Mouse (Mus musculus): Measurements from ENCODE around the gene Dlg2. TPM values are rescaled to one million over a fixed set of nuclear protein-coding genes. Genes with fewer than 3 reads are reported as not detected.

Gene Dlg2
- polyA plus RNA-seq, 1 experiment from 2014 or later: 0.51 TPM

DNA sequence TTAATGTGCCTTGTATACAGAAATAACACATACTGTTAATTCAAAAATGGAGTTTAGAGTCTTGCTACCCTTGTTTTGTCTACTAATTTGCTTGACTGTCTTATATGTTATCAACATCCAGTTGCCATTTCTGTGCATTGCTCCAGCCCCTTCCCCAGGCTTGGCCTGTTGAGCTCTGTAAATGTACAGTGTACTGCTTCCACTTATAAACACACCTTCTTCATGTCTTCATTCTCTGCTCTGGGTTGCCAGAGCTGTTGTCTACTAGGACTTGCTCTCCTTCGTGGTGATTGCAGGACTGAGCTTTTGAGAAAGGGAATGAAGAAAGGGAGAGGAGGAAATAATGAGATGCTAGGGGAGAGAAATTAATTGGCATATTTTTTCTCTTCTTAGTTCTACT, 227.5 kb downstream of the Dlg2 start:
- Histone ChIP-seq H3K27me3 (ENCODE audit: control insufficient read depth, insufficient read depth, low read depth, low read length) (no peaks in the 10 kb centered on the region), H3K36me3 (ENCODE audit: control insufficient read depth, insufficient read depth) (no peaks in the 10 kb centered on the region), H3K9ac (ENCODE audit: low read depth, low read length) (no peak overlapping the region), H3K27ac (ENCODE audit: low read length) (no peak overlapping the region), H3K4me3 (ENCODE audit: low read depth, low read length) (no peak overlapping the region), H3K4me2 (ENCODE audit: low read depth, low read length) (no peak overlapping the region), H3K9me3 (replicated peaks; ENCODE audit: control insufficient read depth, low read length) (no peaks in the 10 kb centered on the region), H3K4me1 (ENCODE audit: control insufficient read depth, low read depth, low read length) (no peaks in the 10 kb centered on the region)
- no peak for ATAC-seq (ENCODE audit: low read depth)
- WGBS (ENCODE audit: insufficient replicate concordance): 33% methylated on average over 1 of the region's 1 CpGs

DNA sequence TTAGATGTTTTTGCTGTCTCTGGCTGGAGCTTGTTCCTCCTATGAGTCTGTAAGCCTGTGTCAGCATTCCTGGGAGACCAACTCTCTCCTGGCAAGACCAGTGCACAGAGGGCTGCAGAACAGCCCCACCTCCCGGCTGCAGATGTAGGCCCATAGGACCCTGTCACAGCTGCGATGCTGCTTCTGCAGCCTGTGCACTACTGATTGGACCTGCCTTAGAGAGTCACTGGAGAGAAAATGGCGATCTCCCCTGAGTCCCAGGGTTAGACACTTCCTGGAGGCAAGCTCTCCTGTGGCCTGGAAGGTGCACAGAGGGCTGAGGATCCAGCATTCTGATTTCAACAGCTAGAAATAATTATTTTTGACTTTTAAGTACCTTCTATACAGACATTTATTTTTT, 257.6 kb downstream of the Dlg2 start:
- ATAC-seq (ENCODE audit: low read depth): no peak

DNA sequence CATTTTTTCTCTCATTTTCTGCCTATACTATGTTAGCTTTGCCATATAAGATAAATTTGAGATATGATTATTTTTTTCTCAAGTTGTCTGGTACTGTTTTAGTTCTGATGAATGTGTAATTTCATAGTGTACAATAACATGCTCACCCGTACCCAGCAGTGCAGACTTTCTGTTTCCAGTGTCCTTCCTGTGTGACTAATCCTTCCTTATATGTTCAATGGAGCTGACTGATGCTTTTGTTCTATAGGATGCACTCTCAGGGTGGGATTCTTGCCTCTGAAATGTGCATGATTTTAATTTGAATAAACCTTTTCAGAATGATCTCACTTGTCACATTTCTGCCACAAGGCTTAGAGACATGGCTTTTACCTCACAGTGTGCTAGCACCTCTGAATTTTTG, 259.9 kb downstream of the Dlg2 start:
- H3K4me3 ChIP-seq (ENCODE audit: low read depth, low read length): no peak overlapping the region
- no peaks in the 10 kb centered on the region for H3K4me1 ChIP-seq (ENCODE audit: control insufficient read depth, low read depth, low read length)
- H3K27me3 ChIP-seq (ENCODE audit: control insufficient read depth, insufficient read depth, low read depth, low read length): no peaks in the 10 kb centered on the region
- H3K27ac ChIP-seq (ENCODE audit: low read length): no peak overlapping the region
- ATAC-seq (ENCODE audit: low read depth): no peak
- no peak overlapping the region for H3K9ac ChIP-seq (ENCODE audit: low read depth, low read length)
- no peak overlapping the region for H3K4me2 ChIP-seq (ENCODE audit: low read depth, low read length)
- H3K9me3 ChIP-seq (replicated peaks; ENCODE audit: control insufficient read depth, low read length): no peaks in the 10 kb centered on the region
- WGBS (ENCODE audit: insufficient replicate concordance): 35% methylated on average over 1 of the region's 1 CpGs
- H3K36me3 ChIP-seq (ENCODE audit: control insufficient read depth, insufficient read depth): no peaks in the 10 kb centered on the region

More for the DNA sequence above, 257.6 kb downstream of the Dlg2 start:
- Histone ChIP-seq H3K9ac (ENCODE audit: low read depth, low read length) (no peak overlapping the region), H3K4me1 (ENCODE audit: control insufficient read depth, low read depth, low read length) (no peaks in the 10 kb centered on the region), H3K4me2 (ENCODE audit: low read depth, low read length) (no peak overlapping the region), H3K36me3 (ENCODE audit: control insufficient read depth, insufficient read depth) (no peaks in the 10 kb centered on the region), H3K9me3 (replicated peaks; ENCODE audit: control insufficient read depth, low read length) (no peaks in the 10 kb centered on the region), H3K27ac (ENCODE audit: low read length) (no peak overlapping the region), H3K4me3 (ENCODE audit: low read depth, low read length) (no peak overlapping the region), H3K27me3 (ENCODE audit: control insufficient read depth, insufficient read depth, low read depth, low read length) (no peaks in the 10 kb centered on the region)
- 36% methylated on average over 3 of the region's 3 CpGs for whole genome bisulfite sequencing (ENCODE audit: insufficient replicate concordance)

DNA sequence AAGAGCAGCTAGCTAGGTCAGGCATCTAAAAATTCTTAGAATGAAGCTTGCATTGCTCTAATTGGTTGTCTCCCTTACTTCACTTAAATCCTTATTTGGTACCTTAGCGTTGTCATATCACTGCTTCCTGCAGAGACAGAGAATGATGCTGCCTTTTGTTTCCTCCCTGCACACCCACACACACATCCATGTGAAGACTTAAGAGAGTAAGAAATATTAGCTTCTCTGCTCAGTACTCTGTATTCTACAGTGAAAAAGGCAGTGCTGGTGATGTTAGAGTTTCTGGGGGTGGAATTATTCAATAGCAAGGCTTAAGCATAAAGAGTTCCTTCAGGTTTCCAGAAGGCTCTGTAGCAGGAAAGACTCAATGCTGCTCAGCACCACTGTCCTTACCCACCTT, 272.2 kb downstream of the Dlg2 start:
- Histone ChIP-seq H3K27me3 (ENCODE audit: control insufficient read depth, insufficient read depth, low read depth, low read length) (no peaks in the 10 kb centered on the region), H3K36me3 (ENCODE audit: control insufficient read depth, insufficient read depth) (no peaks in the 10 kb centered on the region), H3K9ac (ENCODE audit: low read depth, low read length) (no peak overlapping the region), H3K9me3 (replicated peaks; ENCODE audit: control insufficient read depth, low read length) (no peaks in the 10 kb centered on the region), H3K4me2 (ENCODE audit: low read depth, low read length) (no peak overlapping the region), H3K4me1 (ENCODE audit: control insufficient read depth, low read depth, low read length) (no peaks in the 10 kb centered on the region), H3K4me3 (ENCODE audit: low read depth, low read length) (no peak overlapping the region), H3K27ac (ENCODE audit: low read length) (no peak overlapping the region)
- ATAC-seq (ENCODE audit: low read depth): no peak
- WGBS (ENCODE audit: insufficient replicate concordance): 43% methylated on average over 1 of the region's 1 CpGs

DNA sequence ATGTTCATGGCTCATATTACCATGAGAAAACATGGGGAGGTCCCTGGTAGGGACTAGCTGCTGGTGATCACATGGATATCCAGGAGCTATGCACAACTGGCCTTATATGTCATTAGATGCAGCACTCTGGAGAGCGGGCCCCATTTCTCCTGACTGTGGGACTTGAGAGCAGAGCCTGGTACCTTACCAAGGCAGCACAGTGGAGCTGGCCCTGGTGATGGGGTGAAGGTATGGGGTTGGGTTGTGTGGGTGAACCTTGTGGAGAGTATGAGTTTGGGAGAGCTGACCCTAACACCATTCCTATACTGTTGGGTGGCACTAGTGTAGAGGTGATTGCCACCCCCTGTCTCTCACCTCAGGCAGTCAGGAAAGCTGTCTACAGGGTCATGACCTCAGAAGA, 311.5 kb downstream of the Dlg2 start:
- 70% methylated on average over 1 of the region's 1 CpGs for WGBS (ENCODE audit: insufficient replicate concordance)
- no peaks in the 10 kb centered on the region for H3K4me1 ChIP-seq (ENCODE audit: control insufficient read depth, low read depth, low read length)
- no peak overlapping the region for H3K4me2 ChIP-seq (ENCODE audit: low read depth, low read length)
- H3K9ac ChIP-seq (ENCODE audit: low read depth, low read length): no peak overlapping the region
- H3K27ac ChIP-seq (ENCODE audit: low read length): no peak overlapping the region
- no peak overlapping the region for H3K4me3 ChIP-seq (ENCODE audit: low read depth, low read length)
- H3K36me3 ChIP-seq (ENCODE audit: control insufficient read depth, insufficient read depth): no peaks in the 10 kb centered on the region
- no peaks in the 10 kb centered on the region for H3K9me3 ChIP-seq (replicated peaks; ENCODE audit: control insufficient read depth, low read length)
- no peaks in the 10 kb centered on the region for H3K27me3 ChIP-seq (ENCODE audit: control insufficient read depth, insufficient read depth, low read depth, low read length)
- no peak for ATAC-seq (ENCODE audit: low read depth)

DNA sequence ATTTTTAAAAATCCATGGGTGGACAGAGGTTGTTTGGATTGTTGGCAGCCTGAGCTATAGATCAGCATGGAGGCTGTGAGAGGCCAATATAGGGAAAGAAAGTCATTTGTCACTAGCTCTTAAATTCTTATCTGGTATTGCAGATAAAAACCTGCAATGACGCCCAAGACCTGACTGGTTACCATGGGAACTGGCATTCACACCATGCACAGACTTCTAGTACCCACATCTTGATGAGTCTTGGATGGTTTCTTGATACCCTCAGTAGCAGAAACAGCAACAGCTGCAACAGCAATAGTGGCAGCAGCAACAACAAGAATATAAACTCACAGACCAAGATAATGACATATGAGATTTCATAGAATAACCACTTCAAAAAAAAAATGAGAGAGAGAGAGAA, 315.1 kb downstream of the Dlg2 start:
- Histone ChIP-seq H3K4me1 (ENCODE audit: control insufficient read depth, low read depth, low read length) (no peaks in the 10 kb centered on the region), H3K9me3 (replicated peaks; ENCODE audit: control insufficient read depth, low read length) (no peaks in the 10 kb centered on the region), H3K36me3 (ENCODE audit: control insufficient read depth, insufficient read depth) (no peaks in the 10 kb centered on the region), H3K27me3 (ENCODE audit: control insufficient read depth, insufficient read depth, low read depth, low read length) (no peaks in the 10 kb centered on the region), H3K4me2 (ENCODE audit: low read depth, low read length) (no peak overlapping the region), H3K27ac (ENCODE audit: low read length) (no peak overlapping the region), H3K4me3 (ENCODE audit: low read depth, low read length) (no peak overlapping the region), H3K9ac (ENCODE audit: low read depth, low read length) (no peak overlapping the region)
- WGBS (ENCODE audit: insufficient replicate concordance): 45% methylated on average over 1 of the region's 1 CpGs
- no peak for ATAC-seq (ENCODE audit: low read depth)

DNA sequence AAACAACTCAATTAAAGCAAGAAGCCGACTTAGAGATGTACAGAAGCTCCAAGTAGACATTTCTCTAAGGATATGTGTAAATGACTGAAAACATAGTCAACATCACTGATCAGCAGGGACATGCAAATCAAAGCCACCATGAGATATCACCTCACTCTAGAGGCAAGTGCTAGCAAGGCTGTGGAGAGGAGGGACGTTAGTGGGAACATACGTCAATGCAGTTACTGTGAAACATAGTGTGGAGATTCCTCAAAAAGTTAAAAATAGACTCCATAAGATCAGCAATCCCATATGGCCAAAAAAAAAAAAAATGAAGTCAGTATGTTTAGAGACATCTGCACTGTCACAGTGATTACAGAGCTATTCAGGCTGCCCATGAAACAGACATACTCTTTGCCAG, 349.2 kb downstream of the Dlg2 start:
- Histone ChIP-seq H3K27ac (ENCODE audit: low read length) (no peak overlapping the region), H3K4me1 (ENCODE audit: control insufficient read depth, low read depth, low read length) (no peaks in the 10 kb centered on the region), H3K9ac (ENCODE audit: low read depth, low read length) (no peak overlapping the region), H3K4me2 (ENCODE audit: low read depth, low read length) (no peak overlapping the region), H3K27me3 (ENCODE audit: control insufficient read depth, insufficient read depth, low read depth, low read length) (no peaks in the 10 kb centered on the region), H3K9me3 (replicated peaks; ENCODE audit: control insufficient read depth, low read length) (no peaks in the 10 kb centered on the region), H3K36me3 (ENCODE audit: control insufficient read depth, insufficient read depth) (no peaks in the 10 kb centered on the region), H3K4me3 (ENCODE audit: low read depth, low read length) (no peak overlapping the region)
- no peak for ATAC-seq (ENCODE audit: low read depth)
- WGBS (ENCODE audit: insufficient replicate concordance): 67% methylated on average over 3 of the region's 3 CpGs

DNA sequence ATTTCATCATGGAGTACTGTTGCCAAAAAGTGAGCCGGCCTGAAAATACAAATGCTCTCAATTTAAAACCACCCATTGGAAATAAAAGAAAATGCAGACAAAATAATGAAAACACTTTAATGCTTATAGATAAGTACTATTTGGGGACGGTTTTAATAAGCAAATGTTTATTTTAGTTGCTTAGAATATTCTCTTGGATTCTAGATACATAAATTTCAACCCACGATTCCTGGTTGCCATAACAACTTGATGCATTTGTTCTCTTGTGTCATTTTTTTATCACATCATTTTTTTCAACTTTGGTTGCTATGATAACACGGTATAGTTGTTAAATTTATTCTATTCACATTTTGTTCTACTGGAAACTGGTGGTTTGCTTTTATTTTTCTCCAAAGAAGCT, 364.8 kb downstream of the Dlg2 start:
- no peak overlapping the region for H3K4me3 ChIP-seq (ENCODE audit: low read depth, low read length)
- no peak overlapping the region for H3K9ac ChIP-seq (ENCODE audit: low read depth, low read length)
- 46% methylated on average over 4 of the region's 4 CpGs for WGBS (ENCODE audit: insufficient replicate concordance)
- no peaks in the 10 kb centered on the region for H3K36me3 ChIP-seq (ENCODE audit: control insufficient read depth, insufficient read depth)
- H3K4me2 ChIP-seq (ENCODE audit: low read depth, low read length): no peak overlapping the region
- H3K4me1 ChIP-seq (ENCODE audit: control insufficient read depth, low read depth, low read length): no peaks in the 10 kb centered on the region
- ATAC-seq (ENCODE audit: low read depth): no peak
- no peaks in the 10 kb centered on the region for H3K9me3 ChIP-seq (replicated peaks; ENCODE audit: control insufficient read depth, low read length)
- no peaks in the 10 kb centered on the region for H3K27me3 ChIP-seq (ENCODE audit: control insufficient read depth, insufficient read depth, low read depth, low read length)
- H3K27ac ChIP-seq (ENCODE audit: low read length): no peak overlapping the region

DNA sequence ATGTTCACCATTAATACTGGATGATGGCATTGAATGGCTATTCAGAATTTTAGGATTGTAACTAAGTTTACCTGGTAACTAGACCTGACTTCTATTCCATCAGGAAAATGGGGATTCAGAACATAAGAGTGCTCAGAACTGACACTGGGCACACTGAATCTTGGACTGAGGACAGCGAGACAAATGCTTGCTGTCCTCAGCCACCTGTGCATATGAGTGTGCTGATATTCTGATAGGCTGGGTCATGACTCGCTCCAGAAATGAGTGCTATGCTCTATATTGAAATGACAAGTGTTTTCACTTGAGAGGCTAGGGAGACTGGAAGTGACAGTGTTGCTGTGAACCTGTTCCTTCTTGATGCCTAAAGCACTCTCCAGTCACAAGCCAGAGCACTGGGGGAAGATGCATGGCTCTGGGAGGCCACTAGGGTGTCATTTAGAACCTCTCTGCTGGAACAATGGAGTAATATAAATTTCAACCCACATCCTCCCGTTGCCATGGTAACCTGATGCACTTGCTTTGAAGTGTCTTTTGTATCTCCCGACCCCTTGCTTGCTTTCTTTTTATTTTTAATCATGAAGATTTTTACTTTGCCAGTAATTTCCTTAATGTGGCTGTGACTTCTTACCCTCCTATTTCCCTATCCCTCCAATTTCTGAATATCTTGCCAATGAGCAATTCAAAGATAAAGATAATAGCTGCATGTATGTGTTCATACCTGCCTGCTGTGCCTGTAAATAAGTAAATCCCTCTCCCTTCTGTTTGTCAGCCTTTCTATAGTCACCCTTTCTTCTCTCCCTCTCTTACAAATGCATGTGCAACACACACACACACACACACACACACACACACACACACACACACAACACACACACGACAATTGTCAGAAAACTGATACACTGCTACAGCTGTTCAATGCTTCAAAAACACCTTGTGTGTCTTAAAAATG, 367.1 kb downstream of the Dlg2 start:
- no peaks in the 10 kb centered on the region for H3K9me3 ChIP-seq (replicated peaks; ENCODE audit: control insufficient read depth, low read length)
- no peak overlapping the region for H3K9ac ChIP-seq (ENCODE audit: low read depth, low read length)
- no peak overlapping the region for H3K27ac ChIP-seq (ENCODE audit: low read length)
- no peaks in the 10 kb centered on the region for H3K27me3 ChIP-seq (ENCODE audit: control insufficient read depth, insufficient read depth, low read depth, low read length)
- no peaks in the 10 kb centered on the region for H3K36me3 ChIP-seq (ENCODE audit: control insufficient read depth, insufficient read depth)
- H3K4me2 ChIP-seq (ENCODE audit: low read depth, low read length): no peak overlapping the region
- no peaks in the 10 kb centered on the region for H3K4me1 ChIP-seq (ENCODE audit: control insufficient read depth, low read depth, low read length)
- H3K4me3 ChIP-seq (ENCODE audit: low read depth, low read length): no peak overlapping the region
- 43% methylated on average over 5 of the region's 5 CpGs for WGBS (ENCODE audit: insufficient replicate concordance)
- no peak for ATAC-seq (ENCODE audit: low read depth)

Measured in liver, embryonic 16.5 days (tissue).